Mouse (Mus musculus) limb, embryonic 14.5 days (tissue): Measurements from ENCODE around the gene Usp30. TPM values are rescaled to one million over a fixed set of nuclear protein-coding genes. Genes with fewer than 3 reads are reported as not detected.

Experiments
- ATAC-seq: fragments of 200-750 bp; cut with Nextera tagmentation; 2 replicates; pipeline ENCODE4 v1.8.0; 2017; ENCODE audit warnings: low read depth, moderate number of reproducible peaks, moderate TSS enrichment; ENCODE audit not compliant: low FRiP score
- DNase-seq: peaks from one replicate; pipeline ENCODE4 v3.0.0-alpha.2; 2015; ENCODE audit warnings: low spot score
- H3K27ac ChIP-seq: fragments of 300-500 bp; sonication (generic); replicated peaks from 2 replicates; pipeline ENCODE4 v1.5.1; 2014; ENCODE audit warnings: low read depth, mild to moderate bottlenecking, low read length, moderate library complexity, mixed read lengths
- H3K27me3 ChIP-seq: fragments of 300-500 bp; sonication (generic); 2 replicates; pipeline ENCODE4 v1.6.1; 2014; ENCODE audit warnings: low read length, mixed read lengths; ENCODE audit not compliant: control insufficient read depth, insufficient read depth
- H3K36me3 ChIP-seq: fragments of 300-500 bp; sonication (generic); 2 replicates; pipeline ENCODE4 v1.6.1; 2014; ENCODE audit warnings: mild to moderate bottlenecking, low read length, moderate library complexity, mixed read lengths; ENCODE audit not compliant: control insufficient read depth, insufficient read depth
- H3K4me1 ChIP-seq: fragments of 300-500 bp; sonication (generic); 2 replicates; pipeline ENCODE4 v1.6.1; 2014; ENCODE audit warnings: antibody characterized with exemption, low read length, mixed read lengths; ENCODE audit not compliant: control insufficient read depth, insufficient read depth
- H3K4me2 ChIP-seq: fragments of 300-500 bp; sonication (generic); replicated peaks from 2 replicates; pipeline ENCODE4 v1.6.1; 2014; ENCODE audit warnings: low read depth, mild to moderate bottlenecking, low read length, moderate library complexity; ENCODE audit not compliant: severe bottlenecking
- H3K4me3 ChIP-seq: fragments of 300-500 bp; sonication (generic); replicated peaks from 2 replicates; pipeline ENCODE4 v1.5.1; 2014; ENCODE audit warnings: low read length
- H3K9ac ChIP-seq: fragments of 300-500 bp; sonication (generic); 2 replicates; pipeline ENCODE4 v1.6.1; 2014; ENCODE audit warnings: mild to moderate bottlenecking, low read depth, low read length, moderate library complexity; ENCODE audit not compliant: severe bottlenecking
- H3K9me3 ChIP-seq: fragments of 300-500 bp; sonication (generic); 2 replicates; pipeline ENCODE4 v1.6.1; 2016; ENCODE audit warnings: low read length; ENCODE audit not compliant: control insufficient read depth
- POLR2A ChIP-seq: fragments of 200-500 bp; IDR thresholded peaks from 2 replicates; pipeline ENCODE4 v1.8.0; 2012; ENCODE audit warnings: inconsistent platforms, mild to moderate bottlenecking, moderate library complexity, borderline replicate concordance; ENCODE audit not compliant: insufficient read depth, insufficient read length; ENCODE audit errors: extremely low read depth
- WGBS: fragments of 180-500 bp; shearing (Covaris S2); extraction: QIAGEN DNeasy Blood & Tissue Kit; methylation state at CpG from one replicate; pipeline ENCODE4 v1.1.7; 2014; 5-methylcytosine and 5-hydroxymethylcytosine counted together
- polyA plus RNA-seq, 2 experiments: library from polyadenylated mRNA; depleted of rRNA in 1 of 2; stranded (reverse) in 1 of 2; unstranded in 1 of 2; fragments of >200 nt; fragmentation: Nextera tagmentation in 1 of 2; extraction: Ambion mirVana in 1 of 2; gene quantifications; 2 replicates each; pipeline versions ENCODE4 v1.2.1 to v1.2.3; 2012 to 2014

The Usp30 gene
- polyA plus RNA-seq, 2 experiments, result 11.4 to 29.0 TPM

DNA sequence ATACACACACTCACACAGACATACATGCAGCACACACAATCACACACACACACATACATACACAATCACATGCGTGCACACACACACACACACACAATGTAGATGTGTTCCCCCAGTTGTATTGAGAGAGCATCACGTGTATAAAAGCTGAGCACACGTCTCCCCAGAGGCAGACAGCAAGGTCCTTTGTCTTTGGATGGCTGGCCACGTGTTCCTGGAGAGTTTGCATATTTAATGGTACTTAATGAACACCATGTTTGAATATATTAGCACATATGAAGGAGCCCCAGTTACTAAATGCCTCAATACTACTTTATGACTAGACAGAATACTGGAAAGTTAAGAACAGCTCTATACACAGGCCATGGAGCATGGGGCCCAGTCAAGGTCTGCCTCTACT lies 1.3 kb upstream of the Usp30 start:
- no peak overlapping the region for H3K4me3 ChIP-seq
- no peaks in the 10 kb centered on the region for H3K36me3 ChIP-seq
- TF ChIP-seq POLR2A, result no peak
- H3K4me1 ChIP-seq, result no peaks in the 10 kb centered on the region
- WGBS, result 70% methylated on average over 4 of the region's 4 CpGs
- H3K27me3 ChIP-seq, result no peaks in the 10 kb centered on the region
- H3K27ac ChIP-seq, result no peak overlapping the region
- no peak for ATAC-seq
- DNase-seq, result no peak
- H3K4me2 ChIP-seq, result no peak overlapping the region
- H3K9me3 ChIP-seq, result no peaks in the 10 kb centered on the region
- H3K9ac ChIP-seq, result no peak overlapping the region

- no peak overlapping the region for H3K27ac ChIP-seq
- 48% methylated on average over 6 of the region's 6 CpGs for WGBS
- no peak overlapping the region for H3K9ac ChIP-seq
- no peak overlapping the region for H3K4me3 ChIP-seq
- no peak for DNase-seq
- TF ChIP-seq POLR2A, result no peak
- no peaks in the 10 kb centered on the region for H3K36me3 ChIP-seq
- H3K9me3 ChIP-seq, result no peaks in the 10 kb centered on the region
- no peaks in the 10 kb centered on the region for H3K4me1 ChIP-seq
- no peaks in the 10 kb centered on the region for H3K27me3 ChIP-seq
- H3K4me2 ChIP-seq, result no peak overlapping the region
- ATAC-seq, result no peak
Measured at GRCm38 (mm10) chr5:114066601-114067000, 1.3 kb downstream of the Usp30 start.

- Histone ChIP-seq H3K36me3 (no peaks in the 10 kb centered on the region), H3K27me3 (no peaks in the 10 kb centered on the region), H3K9me3 (no peaks in the 10 kb centered on the region), H3K27ac (no peak overlapping the region), H3K4me3 (no peak overlapping the region), H3K4me1 (no peaks in the 10 kb centered on the region), H3K9ac (no peak overlapping the region), H3K4me2 (no peak overlapping the region)
- WGBS, result 82% methylated on average over 9 of the region's 9 CpGs
- no peak for TF ChIP-seq POLR2A
- DNase-seq (no peak), ATAC-seq (no peak)
Measured at GRCm38 (mm10) chr5:114067543-114067942, 2.3 kb downstream of the Usp30 start.

DNA sequence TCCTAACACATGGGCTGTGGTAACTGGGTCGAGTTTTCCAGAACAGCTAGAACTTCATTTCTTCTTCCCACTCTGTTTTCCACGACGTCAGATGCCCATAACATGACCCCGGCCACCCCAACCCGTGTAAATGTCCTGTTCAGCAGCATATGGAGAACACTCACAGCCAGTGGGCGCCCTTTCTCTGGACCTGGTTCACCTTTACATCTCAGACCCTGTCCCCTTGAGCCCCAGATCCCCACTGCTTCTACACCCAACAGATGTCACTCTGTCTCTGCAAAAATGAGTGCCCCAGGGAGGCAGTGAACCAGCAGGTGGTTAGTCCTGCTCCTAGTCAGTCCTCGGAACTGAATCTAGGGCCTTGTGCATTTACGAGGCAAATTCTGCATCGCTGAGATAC lies 2.7 kb downstream of the Usp30 start:
- Histone ChIP-seq H3K4me1 (no peaks in the 10 kb centered on the region), H3K4me3 (no peak overlapping the region), H3K9me3 (no peaks in the 10 kb centered on the region), H3K9ac (no peak overlapping the region), H3K27ac (no peak overlapping the region), H3K36me3 (no peaks in the 10 kb centered on the region), H3K4me2 (no peak overlapping the region), H3K27me3 (no peaks in the 10 kb centered on the region)
- 64% methylated on average over 9 of the region's 9 CpGs for WGBS
- TF ChIP-seq POLR2A, result no peak
- no peak for ATAC-seq
- no peak for DNase-seq

DNA sequence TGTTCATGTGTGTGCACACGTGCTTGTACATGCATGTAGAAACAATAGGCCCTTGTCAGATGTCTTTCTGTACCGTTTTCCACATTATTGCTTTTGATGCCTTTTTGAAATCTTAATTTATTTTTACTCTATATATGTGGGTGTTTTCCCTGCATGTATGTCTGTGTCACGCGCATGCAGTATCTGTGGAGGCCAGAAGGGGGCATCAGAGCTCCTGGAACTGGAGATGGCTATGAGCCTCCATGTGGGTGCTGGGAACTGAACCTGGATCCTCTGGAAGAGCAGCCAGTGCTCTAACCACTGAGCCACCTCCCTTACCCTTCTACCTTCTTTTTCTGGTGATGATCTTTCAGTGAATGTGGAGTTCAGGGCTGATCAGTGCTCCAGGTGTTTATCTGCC lies 5.6 kb downstream of the Usp30 start:
- Histone ChIP-seq H3K27me3 (no peaks in the 10 kb centered on the region), H3K4me2 (no peak overlapping the region), H3K4me3 (no peak overlapping the region), H3K9ac (no peak overlapping the region), H3K4me1 (no peaks in the 10 kb centered on the region), H3K9me3 (no peaks in the 10 kb centered on the region), H3K36me3 (no peaks in the 10 kb centered on the region), H3K27ac (no peak overlapping the region)
- no peak for DNase-seq
- WGBS, result 92% methylated on average over 4 of the region's 4 CpGs
- no peak for TF ChIP-seq POLR2A
- no peak for ATAC-seq

- Histone ChIP-seq H3K9ac (no peak overlapping the region), H3K27me3 (no peaks in the 10 kb centered on the region), H3K9me3 (no peaks in the 10 kb centered on the region), H3K4me2 (no peak overlapping the region), H3K36me3 (no peaks in the 10 kb centered on the region), H3K4me1 (no peaks in the 10 kb centered on the region), H3K4me3 (no peak overlapping the region), H3K27ac (no peak overlapping the region)
- TF ChIP-seq POLR2A, result no peak
- no peak for ATAC-seq
- 49% methylated on average over 2 of the region's 2 CpGs for WGBS
- no peak for DNase-seq
Measured at GRCm38 (mm10) chr5:114072262-114072661, 7.0 kb downstream of the Usp30 start.
